Mouse (Mus musculus) heart, adult 18-20 months (tissue): Measurements from ENCODE around the gene Pde8b. TPM values are rescaled to one million over a fixed set of nuclear protein-coding genes. Genes with fewer than 3 reads are reported as not detected.

Experiments
- DNase-seq, 2 experiments: peaks; one replicate each; pipeline ENCODE4 v3.0.0; 2021 to 2022; ENCODE audit warnings: mixed read lengths in 1 of 2
- total RNA-seq, 2 experiments: library from RNA; stranded (reverse); gene quantifications; 2 replicates each; pipeline ENCODE4 v1.2.3; 2021

Pde8b gene
- total RNA-seq, 2 experiments from 2014 or later = 2.7 TPM

DNA sequence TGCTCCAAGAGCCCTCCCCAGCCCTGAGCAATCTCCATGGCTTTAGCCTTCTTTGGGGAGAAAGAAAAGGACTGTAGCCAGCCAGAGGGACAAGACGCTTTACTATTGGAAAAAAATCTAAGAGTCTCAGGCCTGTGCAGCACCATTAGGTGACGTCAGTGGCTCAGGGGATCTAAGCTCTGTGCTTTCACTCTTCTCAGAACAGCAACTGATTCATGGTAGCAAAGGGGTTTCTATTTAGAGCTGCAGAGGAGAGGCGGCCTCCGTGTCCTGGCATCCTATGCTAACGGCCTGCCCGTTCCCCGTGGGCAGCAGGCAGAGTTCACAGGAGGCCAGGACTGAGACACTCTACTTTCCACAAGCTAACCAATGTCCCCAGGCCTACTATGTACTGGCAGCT, 169.1 kb downstream of the Pde8b start:
- peak; percentile 30 to 60 for DNase-seq

- DNase-seq = no peak
Observed at GRCm38 (mm10) chr13:95078492-95078891, 171.6 kb downstream of the Pde8b start.

GRCm38 (mm10) chr13:95077688-95078087, 172.4 kb downstream of the Pde8b start:
- DNase-seq = no peak

- no peak for DNase-seq
Observed at GRCm38 (mm10) chr13:95076142-95076541, 174.0 kb downstream of the Pde8b start.

- no peak for DNase-seq
Observed at GRCm38 (mm10) chr13:95073445-95074172, 176.5 kb downstream of the Pde8b start.

DNA sequence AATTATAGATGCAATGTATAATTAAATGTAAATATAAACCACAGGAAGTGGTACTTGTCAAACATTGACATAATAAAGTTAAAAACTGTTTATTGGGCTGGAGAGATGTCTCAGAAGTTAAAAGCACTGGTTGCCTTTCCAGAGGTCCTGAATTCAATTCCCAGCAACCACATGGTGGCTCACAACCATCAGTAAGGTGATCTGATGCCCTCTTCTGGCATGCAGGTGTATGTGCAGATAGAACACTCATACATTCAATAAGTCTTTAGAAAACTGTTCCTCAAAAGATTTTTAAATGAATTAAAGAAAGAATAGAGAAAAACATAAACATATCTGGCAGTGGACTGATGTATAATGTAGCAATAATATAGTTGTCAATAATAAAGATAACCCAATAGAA, 179.9 kb downstream of the Pde8b start:
- DNase-seq = no peak

- peak; percentile 11 to 19 for DNase-seq
Observed at GRCm38 (mm10) chr13:95067854-95068253, 182.3 kb downstream of the Pde8b start.

- DNase-seq = no peak
Observed at GRCm38 (mm10) chr13:95063390-95064017, 186.6 kb downstream of the Pde8b start.

GRCm38 (mm10) chr13:95058885-95059284, 191.3 kb downstream of the Pde8b start:
- DNase-seq = no peak

- DNase-seq = no peak
Observed at GRCm38 (mm10) chr13:95056501-95057280, 193.4 kb downstream of the Pde8b start.

- DNase-seq = no peak
Observed at GRCm38 (mm10) chr13:95055742-95056388, 194.3 kb downstream of the Pde8b start.

DNA sequence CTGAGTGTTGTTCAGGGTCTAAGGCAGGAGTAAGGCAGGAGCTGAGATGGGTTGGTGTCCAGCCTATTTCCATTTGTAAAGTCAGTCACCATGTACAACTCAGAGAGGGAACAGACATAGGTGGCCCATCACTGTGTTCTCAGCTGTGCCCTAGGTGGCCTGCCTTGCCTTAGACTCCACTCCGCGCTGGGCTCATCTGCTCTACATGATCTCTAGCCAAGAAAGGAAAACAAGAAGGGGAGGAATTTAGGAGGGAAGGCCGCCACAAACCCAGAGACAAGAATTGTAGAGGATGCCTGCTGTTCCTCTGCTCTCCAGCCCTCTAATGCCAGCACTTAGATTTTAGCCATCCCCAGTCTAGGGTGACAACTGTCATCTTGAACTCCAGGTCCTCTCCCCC, 197.7 kb downstream of the Pde8b start:
- DNase-seq = no peak

DNA sequence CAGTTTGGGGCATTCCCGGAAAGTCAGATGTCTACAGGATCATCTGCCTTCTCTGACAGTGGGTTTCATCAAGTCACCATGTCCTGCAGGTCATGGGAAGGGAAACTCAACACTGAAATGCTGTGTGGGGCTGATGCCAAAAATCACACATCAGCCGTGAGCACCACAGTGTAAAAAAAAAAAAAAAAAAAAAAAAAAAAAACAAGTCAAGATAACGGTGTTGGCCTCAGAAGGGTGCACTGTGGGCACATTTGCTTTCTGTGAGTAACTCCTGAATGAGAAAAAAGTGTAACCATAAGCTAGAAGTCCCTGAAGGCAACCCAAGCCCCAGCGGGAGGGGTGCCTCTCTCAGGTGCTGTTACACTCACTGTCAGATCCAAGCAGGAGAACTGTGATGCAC, 199.7 kb downstream of the Pde8b start:
- no peak for DNase-seq

DNA sequence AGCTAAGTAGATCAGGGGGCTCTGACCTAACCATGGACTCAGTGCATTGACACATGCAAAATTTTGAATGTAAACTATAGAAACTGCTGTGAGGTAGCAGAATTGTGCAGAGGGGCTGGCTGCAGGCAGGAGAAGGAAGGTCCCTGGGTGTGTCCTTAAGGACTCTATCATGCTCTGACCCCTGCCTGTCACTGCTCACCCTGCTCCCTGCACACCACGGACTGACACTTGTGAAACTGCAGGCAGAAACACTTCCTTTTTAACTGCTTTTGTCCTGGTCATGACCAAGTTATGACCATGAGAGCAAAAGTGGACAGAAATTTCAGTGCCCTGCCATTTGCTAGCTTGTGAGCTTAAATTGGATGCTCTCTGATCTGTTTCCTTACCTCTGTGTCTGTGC, 206.0 kb downstream of the Pde8b start:
- no peak for DNase-seq

- DNase-seq = no peak
Observed at GRCm38 (mm10) chr13:95040140-95040738, 209.9 kb downstream of the Pde8b start.

DNA sequence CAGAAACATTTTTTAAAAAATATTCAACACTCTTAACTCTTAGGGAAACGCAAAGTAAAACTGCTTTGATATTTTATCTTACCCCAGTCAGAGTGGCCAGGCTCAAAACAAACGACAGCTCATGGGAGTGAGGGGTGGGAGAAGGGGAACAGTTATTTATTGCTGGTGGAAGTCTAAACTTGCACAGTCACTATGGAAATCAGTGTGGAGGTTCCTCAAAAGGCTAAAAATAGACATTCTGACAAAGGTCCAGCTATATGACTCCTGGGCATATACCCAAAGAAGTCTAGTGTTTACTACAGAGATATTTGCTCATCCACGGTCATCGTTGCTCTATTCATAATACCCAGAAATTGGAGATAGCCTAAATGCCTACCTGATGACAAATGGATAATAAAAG, 211.9 kb downstream of the Pde8b start:
- no peak for DNase-seq

- no peak for DNase-seq
Observed at GRCm38 (mm10) chr13:95034715-95035114, 215.4 kb downstream of the Pde8b start.

DNA sequence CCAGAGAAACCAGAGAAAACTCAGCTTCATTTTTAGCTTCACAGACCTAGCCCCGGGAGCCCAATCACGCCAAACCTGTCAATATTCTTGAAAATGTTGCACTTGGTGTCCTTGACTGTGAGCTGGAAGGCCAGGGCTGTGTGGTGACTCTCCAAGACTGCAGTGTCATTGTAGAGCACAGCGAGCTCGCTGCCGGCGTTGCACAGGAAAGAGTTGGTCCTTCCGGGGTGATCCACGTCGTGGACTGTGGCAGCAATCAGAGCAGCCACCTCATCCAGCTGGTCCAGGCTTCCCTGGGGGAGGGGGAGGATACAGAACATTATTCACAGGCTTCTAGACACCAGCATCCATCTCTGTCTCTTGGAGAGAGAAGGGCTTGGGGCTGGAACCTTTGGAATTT, 216.0 kb downstream of the Pde8b start:
- no peak for DNase-seq

DNA sequence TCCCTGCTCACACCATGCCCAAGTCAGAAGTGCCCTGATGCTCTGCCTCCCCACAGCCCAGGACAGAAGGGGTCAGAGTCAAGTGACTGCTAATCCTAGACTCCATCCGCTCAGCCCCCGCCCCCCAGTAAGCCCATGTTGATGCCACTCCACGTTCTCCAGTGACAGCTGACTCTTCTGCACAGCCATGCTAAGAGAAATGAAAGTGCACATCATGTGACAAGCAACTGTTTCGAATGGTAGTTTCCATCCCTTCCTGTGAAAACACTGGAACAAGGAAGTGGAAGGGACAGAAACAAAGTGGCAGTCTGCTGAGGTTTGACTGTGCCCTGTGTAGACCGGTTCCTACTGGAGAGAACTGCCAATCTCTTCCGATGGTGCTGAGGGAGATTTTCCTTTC, 217.2 kb downstream of the Pde8b start:
- peak; percentile 7 to 14 for DNase-seq

GRCm38 (mm10) chr13:95032127-95032831, 217.9 kb downstream of the Pde8b start:
- peak; percentile 12 to 14 for DNase-seq

DNA sequence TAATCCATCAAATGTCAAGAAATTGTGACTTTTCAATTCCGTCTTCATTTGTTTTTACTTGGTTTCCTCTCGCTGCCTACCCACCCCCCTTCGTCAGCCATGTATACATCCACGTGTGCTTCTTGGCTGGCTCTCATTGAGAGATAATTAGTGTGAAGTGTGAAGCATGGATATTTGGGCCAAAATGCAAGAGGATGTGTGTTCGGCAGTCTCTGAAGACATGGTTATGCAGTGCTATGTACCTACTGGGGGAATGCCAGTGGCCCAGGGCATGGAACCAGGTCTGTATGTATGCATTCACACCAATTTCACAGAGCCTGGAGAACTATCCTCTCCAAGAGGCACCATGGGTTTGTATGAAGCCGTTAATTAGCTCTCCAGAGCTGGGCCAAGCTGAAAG, 219.3 kb downstream of the Pde8b start:
- DNase-seq = no peak

- DNase-seq = no peak
Observed at GRCm38 (mm10) chr13:95020216-95020615, 229.9 kb downstream of the Pde8b start.
